Mouse (Mus musculus) heart, adult 2 months (tissue): Measurements from ENCODE around the gene Chn2. TPM values are rescaled to one million over a fixed set of nuclear protein-coding genes. Genes with fewer than 3 reads are reported as not detected.
"Not testable (repeated sequence)": the region's sequence is repeated elsewhere in the genome, so short reads cannot be mapped to it uniquely, and the experiment has no call there.

Experiments
- DNase-seq, 2 experiments: peaks; one replicate each; pipeline ENCODE4 v3.0.0; 2021
- H3K27ac ChIP-seq: fragments of 200-600 bp; 2 replicates; pipeline ENCODE4 v1.8.1; 2022
- H3K27me3 ChIP-seq: fragments of 200-500 bp; 2 replicates; pipeline ENCODE4 v1.6.1; 2012; ENCODE audit warnings: mild to moderate bottlenecking, low read length, inconsistent platforms, mixed read lengths; ENCODE audit not compliant: control insufficient read depth, insufficient read depth
- H3K36me3 ChIP-seq: fragments of 200-500 bp; 2 replicates; pipeline ENCODE4 v1.6.1; 2012; ENCODE audit warnings: low read length, inconsistent platforms; ENCODE audit not compliant: control insufficient read depth, insufficient read depth
- H3K4me1 ChIP-seq: fragments of 200-500 bp; 2 replicates; pipeline ENCODE4 v1.6.1; 2011; ENCODE audit warnings: low read length; ENCODE audit not compliant: control insufficient read depth, insufficient read depth
- H3K4me3 ChIP-seq: fragments of 200-600 bp; 2 replicates; pipeline ENCODE4 v1.8.1; 2022
- H3K79me2 ChIP-seq: fragments of 200-500 bp; replicated peaks from 2 replicates; pipeline ENCODE4 v1.6.1; 2012; ENCODE audit warnings: mild to moderate bottlenecking, inconsistent platforms, low read length, moderate library complexity, mixed read lengths; ENCODE audit not compliant: control insufficient read depth, insufficient read depth
- H3K9ac ChIP-seq: fragments of 200-500 bp; 2 replicates; pipeline ENCODE4 v1.6.1; 2012; ENCODE audit warnings: low read depth, mild to moderate bottlenecking, control low read depth, inconsistent platforms, low read length, mixed read lengths
- CTCF ChIP-seq: fragments of 200-600 bp; IDR thresholded peaks from 2 replicates; pipeline ENCODE4 v1.8.1; 2022; ENCODE audit warnings: antibody characterized with exemption, mild to moderate bottlenecking, moderate library complexity
- EP300 ChIP-seq: fragments of 200-500 bp; IDR thresholded peaks from 2 replicates; pipeline ENCODE4 v1.6.1; 2011; ENCODE audit warnings: low read depth, low read length, control low read depth; ENCODE audit not compliant: insufficient read depth
- POLR2A ChIP-seq: fragments of 200-500 bp; IDR thresholded peaks from 2 replicates; pipeline ENCODE4 v1.6.1; 2011; ENCODE audit warnings: mild to moderate bottlenecking, low read depth, low read length, control low read depth; ENCODE audit not compliant: insufficient read depth
- WGBS: fragments of 180-500 bp; shearing (Covaris S2); methylation state at CpG from one replicate; pipeline ENCODE4 v1.1.7; 2018; 5-methylcytosine and 5-hydroxymethylcytosine counted together
- intact Hi-C: fragments of 180-260 bp; cut with DNase I; formaldehyde crosslinking; loops from one replicate; pipeline ENCODE4 v1.15.1; 2025
- polyA plus RNA-seq: library from polyadenylated mRNA; depleted of rRNA; stranded (reverse); fragments of >200 nt; gene quantifications from 2 replicates; pipeline ENCODE4 v1.2.3, GENCODE M21; 2012
- total RNA-seq, 2 experiments: library from RNA; stranded (reverse); gene quantifications; 2 replicates each; pipeline ENCODE4 v1.2.3; 2021

Chn2 gene
- total and polyA plus RNA-seq, 3 experiments = 2.0 to 2.3 (median 2.3) TPM

DNA sequence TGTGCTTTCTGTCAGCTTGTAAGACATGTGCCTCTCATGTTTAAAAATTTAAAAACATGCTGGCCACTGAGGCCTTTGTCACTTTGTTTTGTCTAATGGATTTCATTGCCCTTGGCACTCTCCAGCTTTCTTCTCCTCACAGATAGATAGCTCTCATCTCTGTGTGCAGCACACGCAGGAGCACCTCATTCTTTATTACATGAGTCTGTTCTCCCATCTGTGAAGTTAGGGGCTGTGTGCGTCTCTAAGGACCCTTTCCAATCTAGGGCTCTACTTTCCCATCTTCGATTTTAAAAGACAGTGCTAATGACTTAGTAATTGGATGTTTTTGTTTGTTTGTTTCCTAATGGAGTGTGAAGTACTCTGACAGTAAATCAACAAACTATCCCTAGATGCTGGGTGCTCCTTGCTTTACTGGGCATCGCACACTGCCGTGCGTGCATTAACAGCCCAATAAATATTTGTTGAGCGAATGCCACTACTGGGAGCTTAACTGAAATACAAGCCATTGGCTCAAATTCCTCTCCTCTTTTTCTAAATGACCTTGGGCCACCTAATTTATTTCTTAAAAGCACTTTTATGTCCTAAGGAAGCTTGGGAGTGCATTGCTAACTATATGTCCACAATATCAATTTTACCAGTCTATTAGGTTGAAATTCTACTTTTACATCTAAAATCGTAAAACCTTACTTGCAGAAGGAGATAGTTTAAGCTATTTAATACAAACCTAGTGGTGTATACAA is 136.3 kb downstream of the Chn2 start:
- intact Hi-C loops = no loop called here

DNA sequence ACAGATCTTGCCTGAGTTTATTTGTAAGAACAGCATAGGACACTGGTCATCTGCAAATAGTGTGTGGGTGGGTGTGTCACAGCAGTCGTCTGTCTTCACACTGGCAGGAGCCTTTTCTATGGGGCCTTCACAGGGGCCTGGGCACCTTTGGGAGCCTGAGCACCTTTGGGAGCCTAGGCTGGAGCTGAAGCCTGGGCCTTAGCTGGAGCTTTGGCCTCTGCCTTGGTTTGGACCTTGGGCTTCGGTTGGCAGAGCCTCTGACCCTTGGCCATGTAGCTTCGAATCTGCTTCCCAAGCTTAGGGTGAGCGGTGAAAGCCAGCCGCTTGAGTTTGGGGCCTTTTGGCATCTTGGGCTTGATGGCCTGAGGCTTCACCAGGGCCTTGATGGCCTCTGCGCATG is 137.7 kb downstream of the Chn2 start:
- H3K27me3 ChIP-seq, H3K36me3 ChIP-seq, H3K9ac ChIP-seq, DNase-seq, H3K4me3 ChIP-seq, H3K27ac ChIP-seq, intact Hi-C loops, H3K4me1 ChIP-seq, H3K79me2 ChIP-seq: not testable (repeated sequence)
- 93% methylated on average over 6 of the region's 6 CpGs for WGBS

More for the DNA sequence above, 136.3 kb downstream of the Chn2 start:
- H3K27ac ChIP-seq = no peak overlapping the region
- no peak for DNase-seq
- no peaks in the 10 kb centered on the region for H3K36me3 ChIP-seq
- no peaks in the 10 kb centered on the region for H3K4me1 ChIP-seq
- no peak overlapping the region for H3K9ac ChIP-seq
- H3K79me2 ChIP-seq = no peaks in the 10 kb centered on the region
- no peaks in the 10 kb centered on the region for H3K27me3 ChIP-seq
- no peak overlapping the region for H3K4me3 ChIP-seq
- 91% methylated on average over 8 of the region's 8 CpGs for WGBS
- TF ChIP-seq CTCF = no peak
- TF ChIP-seq EP300 = no peak
- TF ChIP-seq POLR2A = no peak

DNA sequence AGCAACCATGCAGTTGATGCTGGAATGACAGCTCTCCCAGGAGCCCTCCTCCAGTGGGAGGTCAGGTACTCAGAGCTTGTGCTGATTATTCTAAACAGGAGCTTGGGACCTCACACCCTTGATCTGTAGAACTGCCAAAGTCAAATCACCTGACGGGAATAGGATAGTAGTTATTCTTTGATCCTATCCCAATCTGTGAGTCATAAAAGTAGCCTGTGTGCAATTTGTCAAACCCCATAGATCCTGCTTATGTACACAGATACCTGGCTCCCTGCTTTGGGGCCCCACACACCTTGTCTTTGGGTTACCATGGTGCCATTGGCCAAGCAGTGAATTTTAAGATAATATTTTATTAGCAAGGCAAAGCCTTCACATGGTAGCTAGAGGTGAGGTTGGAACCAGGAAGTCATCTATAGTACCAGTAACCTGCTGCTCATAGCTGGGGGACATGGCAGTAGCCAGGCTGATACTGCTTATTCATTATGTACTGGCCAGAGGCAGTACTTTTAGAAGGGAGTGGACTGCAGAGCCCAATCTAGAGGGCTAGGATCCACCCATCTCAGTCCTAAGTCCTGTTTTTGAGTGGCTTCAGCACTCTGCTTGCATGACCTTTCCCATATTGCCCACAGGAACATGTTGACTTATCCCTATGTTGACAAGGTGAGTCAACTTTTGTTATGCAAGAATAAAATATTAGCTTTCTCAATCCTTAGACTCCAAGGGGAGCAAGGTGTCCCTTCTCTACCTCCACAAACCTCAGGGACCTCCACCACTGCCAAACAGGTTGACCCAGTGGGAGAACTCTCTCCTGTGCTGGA is 139.9 kb downstream of the Chn2 start:
- TF ChIP-seq CTCF (no peak), POLR2A (no peak), EP300 (no peak)
- H3K27me3 ChIP-seq = no peaks in the 10 kb centered on the region
- H3K9ac ChIP-seq = no peak overlapping the region
- H3K27ac ChIP-seq = no peak overlapping the region
- intact Hi-C loops = no loop called here
- no peak for DNase-seq
- H3K79me2 ChIP-seq = no peaks in the 10 kb centered on the region
- no peak overlapping the region for H3K4me3 ChIP-seq
- WGBS = 89% methylated on average over 1 of the region's 1 CpGs
- no peaks in the 10 kb centered on the region for H3K4me1 ChIP-seq
- no peaks in the 10 kb centered on the region for H3K36me3 ChIP-seq

DNA sequence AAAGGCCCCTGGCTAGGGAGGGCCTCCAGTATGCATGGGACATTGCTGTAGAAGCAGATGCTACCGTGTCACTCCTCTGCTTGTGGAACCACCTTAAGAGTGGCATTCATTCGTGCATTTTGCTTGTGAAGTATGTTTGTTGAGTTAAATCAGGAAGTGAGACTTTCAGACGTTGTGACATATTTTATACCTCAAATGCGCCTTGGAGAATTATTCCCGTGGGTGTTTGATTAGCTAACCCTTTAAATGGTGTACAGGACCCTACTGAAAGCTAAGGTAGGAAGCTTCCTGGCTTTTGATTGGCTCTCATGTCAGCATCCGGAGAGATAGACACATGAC is 140.5 kb downstream of the Chn2 start:
- Histone ChIP-seq H3K36me3 (no peaks in the 10 kb centered on the region), H3K27ac (no peak overlapping the region), H3K79me2 (no peaks in the 10 kb centered on the region), H3K4me1 (no peaks in the 10 kb centered on the region), H3K4me3 (no peak overlapping the region), H3K27me3 (no peaks in the 10 kb centered on the region), H3K9ac (no peak overlapping the region)
- no peak for TF ChIP-seq POLR2A
- no peak for TF ChIP-seq EP300
- TF ChIP-seq CTCF = no peak
- no peak for DNase-seq
- intact Hi-C loops = no loop called here
- 76% methylated on average over 6 of the region's 6 CpGs for WGBS

DNA sequence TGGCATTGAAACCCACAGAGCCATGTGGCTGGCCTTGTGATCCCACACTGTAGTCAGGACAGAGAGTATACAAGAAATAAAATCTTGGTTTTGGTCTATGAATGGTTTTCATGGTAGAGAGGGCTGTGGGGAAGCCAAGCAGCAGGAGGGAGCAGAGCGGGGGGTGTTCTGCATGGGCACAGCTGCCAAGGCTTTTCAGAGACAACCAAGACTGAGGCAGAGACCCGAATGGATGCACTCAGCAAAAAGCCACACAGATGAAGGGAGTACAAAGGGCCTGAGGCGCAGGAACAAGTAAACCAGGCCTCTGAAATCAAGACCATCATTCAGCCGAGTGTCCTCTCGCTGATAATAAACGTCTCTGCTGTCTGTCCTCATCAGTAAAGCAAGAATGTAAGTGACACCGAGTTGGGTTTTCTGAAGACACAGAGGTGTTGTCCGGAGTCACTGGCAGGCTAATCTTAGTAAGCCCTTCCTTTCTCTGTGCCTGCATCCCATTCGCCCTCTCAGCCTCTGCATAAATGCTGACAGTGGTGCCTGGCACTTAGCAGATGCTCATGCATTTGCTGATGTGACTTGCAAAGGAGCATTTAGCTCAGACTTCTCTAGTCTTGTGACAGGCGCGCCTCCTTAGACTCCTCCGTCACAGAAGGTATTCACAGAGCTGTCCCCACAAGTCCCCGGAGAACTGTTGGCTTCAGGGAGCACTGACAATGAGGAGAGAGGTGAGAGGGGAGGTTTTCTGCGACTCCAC is 144.6 kb downstream of the Chn2 start:
- 74% methylated on average over 14 of the region's 14 CpGs for WGBS
- no peak for DNase-seq
- no peaks in the 10 kb centered on the region for H3K27me3 ChIP-seq
- intact Hi-C loops = no loop called here
- no peak overlapping the region for H3K27ac ChIP-seq
- no peaks in the 10 kb centered on the region for H3K79me2 ChIP-seq
- no peak overlapping the region for H3K4me3 ChIP-seq
- H3K4me1 ChIP-seq = no peaks in the 10 kb centered on the region
- H3K36me3 ChIP-seq = no peaks in the 10 kb centered on the region
- no peak overlapping the region for H3K9ac ChIP-seq
- TF ChIP-seq POLR2A (no peak), EP300 (no peak), CTCF (no peak)
